Mouse (Mus musculus): ENCODE results near the gene Tor1a. TPM values are rescaled to one million over a fixed set of nuclear protein-coding genes. Genes with fewer than 3 reads are reported as not detected.

The Tor1a gene
- polyA plus RNA-seq (2012; rRNA removed): 36.9 and 46.8 TPM in 2 replicates

- DNase-seq (ENCODE audit: low spot score): peak; percentile 81
These were observed at the start of gene Tor1a for GRCm38 (mm10) chr2:30967352-30968327. TSS of gene Tor1a (minus strand) at chr2:30967933.

- no peak for DNase-seq (ENCODE audit: low spot score)
These were observed 45.8 kb upstream of the Tor1a start for GRCm38 (mm10) chr2:31013371-31014120.

DNA sequence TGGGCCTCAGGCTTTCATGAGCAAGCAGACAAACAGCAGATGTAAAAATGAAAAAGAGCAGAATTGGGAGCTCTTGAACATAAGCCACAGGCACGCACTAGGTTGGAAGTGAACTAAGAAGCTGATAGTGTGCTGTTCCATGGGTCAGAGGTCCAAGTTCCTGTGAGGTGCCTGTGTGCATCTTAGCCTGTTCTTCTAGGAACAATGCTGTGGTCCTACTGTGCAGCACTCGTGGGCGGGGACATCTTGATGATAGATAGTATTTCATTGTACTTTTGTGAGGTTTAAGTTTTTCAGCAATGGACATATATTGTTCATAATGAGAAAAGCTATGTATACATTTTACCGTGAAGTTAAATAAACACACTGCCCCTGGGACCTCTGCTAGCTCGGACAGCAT lies 39.5 kb upstream of the Tor1a start:
- no peak for DNase-seq (ENCODE audit: low spot score)

GRCm38 (mm10) chr2:31006434-31006833 lies 38.7 kb upstream of the Tor1a start:
- DNase-seq (ENCODE audit: low spot score): no peak

GRCm38 (mm10) chr2:31005453-31005852 lies 37.7 kb upstream of the Tor1a start:
- no peak for DNase-seq (ENCODE audit: low spot score)

DNA sequence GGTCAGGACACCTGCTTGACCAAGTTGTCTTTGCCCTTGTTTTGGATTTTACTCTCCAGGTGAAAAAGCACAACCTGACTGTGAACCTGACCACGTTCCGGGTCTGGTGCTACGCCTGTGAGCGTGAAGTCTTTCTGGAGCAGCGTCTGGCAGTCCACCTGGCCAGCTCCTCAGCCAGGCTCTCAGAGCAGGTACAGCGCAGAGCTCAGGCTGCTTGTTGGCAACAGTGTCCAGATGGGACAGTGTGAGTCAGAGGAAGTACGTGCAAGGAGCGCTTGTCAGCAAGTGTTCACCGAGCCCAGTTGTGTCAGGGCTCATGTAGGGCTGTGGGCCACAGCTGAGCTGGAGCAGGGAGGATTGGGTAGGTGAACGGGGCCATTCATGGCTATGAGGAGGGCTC lies 35.1 kb upstream of the Tor1a start:
- no peak for DNase-seq (ENCODE audit: low spot score)

GRCm38 (mm10) chr2:30998443-30999260 lies 30.9 kb upstream of the Tor1a start:
- no peak for DNase-seq (ENCODE audit: low spot score)

DNA sequence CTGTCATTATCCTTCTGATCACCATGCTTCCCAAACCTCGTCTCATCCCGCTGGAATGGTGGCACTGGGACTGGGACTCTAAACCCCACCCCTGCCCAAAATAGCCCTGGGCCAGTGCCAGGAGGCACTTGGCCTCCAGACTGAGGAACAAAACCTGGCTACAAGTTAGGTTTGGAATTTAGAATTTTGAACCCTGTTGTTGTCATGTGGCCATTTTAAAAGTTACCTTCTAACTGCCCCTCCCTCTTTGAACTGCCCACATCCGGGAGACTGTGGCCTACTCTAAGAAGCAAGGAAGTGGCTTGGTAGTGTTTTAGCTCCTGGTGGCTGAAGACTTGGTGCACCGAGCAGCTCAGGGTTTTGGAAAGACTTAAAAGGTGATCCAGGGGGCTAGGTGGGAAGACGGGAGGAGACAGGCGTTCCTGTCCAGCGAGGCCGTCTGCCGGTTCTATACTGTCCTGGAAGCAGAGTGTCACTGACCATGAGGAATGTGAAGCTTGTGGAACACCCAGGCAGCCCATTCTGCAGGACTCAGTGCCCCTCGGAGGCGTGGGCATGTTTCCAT lies 27.8 kb upstream of the Tor1a start:
- DNase-seq (ENCODE audit: low spot score): no peak

DNA sequence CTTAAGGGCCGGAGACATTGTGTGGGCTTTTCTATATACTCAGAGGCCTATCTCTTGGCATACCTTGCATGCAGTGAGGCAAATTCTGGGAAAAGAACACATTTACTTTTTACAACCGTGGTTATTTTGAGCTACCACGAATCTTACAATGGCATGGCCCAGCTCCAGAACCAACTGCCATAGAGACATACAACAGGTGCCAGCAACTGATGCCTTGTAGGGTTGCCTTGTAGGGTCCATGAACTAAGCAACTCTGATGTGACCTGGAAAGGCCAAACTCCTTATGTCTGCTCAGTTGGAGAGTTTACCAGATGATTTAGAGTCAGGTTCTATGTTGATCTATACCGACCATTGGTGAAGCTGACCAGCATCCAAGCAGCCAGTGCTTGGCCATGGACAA lies 27.1 kb upstream of the Tor1a start:
- no peak for DNase-seq (ENCODE audit: low spot score)

DNA sequence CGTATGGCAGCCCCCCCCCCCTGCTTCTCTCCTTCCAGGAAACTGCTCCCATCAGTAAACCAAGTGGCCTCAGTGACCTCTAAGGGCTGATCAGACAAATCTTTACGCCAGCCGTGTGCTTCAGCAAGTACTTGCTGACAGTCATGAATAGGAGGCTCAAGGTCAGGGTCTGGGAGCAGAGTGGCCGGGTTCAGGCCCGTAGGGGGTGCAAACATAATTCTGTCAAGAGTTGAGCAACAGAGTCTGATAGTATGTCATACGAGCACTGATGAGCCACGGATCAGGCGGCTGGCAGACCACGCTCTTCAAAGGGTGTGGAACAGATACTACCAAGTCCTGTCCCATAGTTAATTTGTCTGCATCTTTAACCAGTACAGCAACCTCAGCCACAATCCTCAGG lies 22.5 kb upstream of the Tor1a start:
- DNase-seq (ENCODE audit: low spot score): no peak

- peak; percentile 56 for DNase-seq (ENCODE audit: low spot score)
These were observed 17.6 kb upstream of the Tor1a start for GRCm38 (mm10) chr2:30985111-30986020.

DNA sequence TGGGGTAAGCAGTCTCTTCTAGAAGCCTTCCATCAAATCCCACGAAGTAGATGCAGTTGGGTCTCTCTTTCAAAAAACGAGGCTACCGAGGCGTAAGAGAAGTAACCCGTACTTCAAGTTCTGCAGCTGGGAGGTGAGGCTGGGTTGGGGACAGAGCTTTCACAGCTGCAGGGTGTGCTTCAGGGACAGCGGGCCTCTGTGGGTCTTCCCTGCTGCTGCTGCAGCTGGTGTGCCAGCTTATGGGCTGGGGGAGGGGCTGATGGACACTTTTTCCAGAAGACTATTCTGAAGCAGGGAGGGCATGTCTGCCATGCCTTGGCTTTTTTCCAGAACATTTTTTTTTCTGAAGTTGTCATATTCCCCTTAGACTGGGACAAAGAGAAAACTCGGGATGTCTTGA lies 15.3 kb upstream of the Tor1a start:
- no peak for DNase-seq (ENCODE audit: low spot score)

- DNase-seq (ENCODE audit: low spot score): peak; percentile 94
These were observed 14.2 kb upstream of the Tor1a start, which contains the start of the genes BC005624 and Usp20 for GRCm38 (mm10) chr2:30981790-30982513. TSS of gene BC005624 (minus strand) at chr2:30982201. TSS of gene Usp20 (plus strand) at chr2:30982279.

DNA sequence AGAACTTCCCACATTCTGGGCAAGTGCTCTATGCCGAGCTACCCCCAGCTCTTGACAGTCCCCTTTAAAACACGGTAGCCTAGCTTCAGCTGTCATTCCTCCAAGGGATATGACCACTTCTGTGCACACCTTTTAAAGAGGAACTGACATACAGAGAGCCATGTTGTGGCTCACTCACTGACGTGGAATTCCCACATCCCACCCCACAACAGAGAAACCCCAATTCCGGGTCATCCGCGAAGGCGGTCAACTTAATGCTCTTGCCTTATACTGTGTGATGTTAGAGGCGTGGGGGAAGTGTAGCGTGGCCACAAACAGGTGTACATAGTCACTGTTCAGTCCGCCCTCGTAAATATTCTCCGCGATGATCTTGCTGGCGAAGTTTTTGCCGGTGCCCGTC lies 907 bp downstream of the Tor1a start:
- no peak for DNase-seq (ENCODE audit: low spot score)

GRCm38 (mm10) chr2:30965627-30966026 lies 2.1 kb downstream of the Tor1a start:
- DNase-seq (ENCODE audit: low spot score): no peak

DNA sequence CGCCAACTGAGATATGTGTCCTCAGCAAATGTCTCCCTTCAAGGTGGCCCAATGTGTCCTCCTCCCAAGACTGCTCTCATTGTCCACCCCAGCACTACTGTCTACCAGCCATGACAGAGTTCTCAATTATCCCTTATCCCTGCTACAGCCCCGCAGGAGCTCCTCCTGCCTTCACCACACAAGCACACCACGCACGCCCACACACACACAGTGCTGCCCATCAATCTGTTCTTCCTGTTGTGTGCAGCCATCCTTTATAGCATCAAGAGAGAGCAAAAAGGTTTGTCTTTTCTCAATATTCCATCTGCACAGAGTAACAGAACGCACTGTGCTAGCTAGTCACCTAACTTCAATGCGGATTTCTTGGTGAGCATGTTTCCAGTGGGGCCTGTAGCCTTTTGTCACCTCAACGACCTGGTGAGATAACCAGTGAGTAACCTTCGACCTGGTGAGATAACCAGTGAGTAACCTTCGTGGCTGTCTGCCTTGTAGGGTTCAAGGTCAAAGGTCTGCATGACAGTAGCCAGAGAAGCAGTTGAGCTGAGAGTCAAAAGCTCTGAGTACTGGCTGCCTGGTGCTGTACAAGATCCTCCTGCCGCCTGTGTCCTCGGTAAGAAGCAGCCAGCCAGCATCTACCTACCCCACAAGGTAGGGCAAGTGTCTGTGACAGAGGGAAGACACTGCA lies 5.0 kb downstream of the Tor1a start:
- DNase-seq (ENCODE audit: low spot score): no peak

DNA sequence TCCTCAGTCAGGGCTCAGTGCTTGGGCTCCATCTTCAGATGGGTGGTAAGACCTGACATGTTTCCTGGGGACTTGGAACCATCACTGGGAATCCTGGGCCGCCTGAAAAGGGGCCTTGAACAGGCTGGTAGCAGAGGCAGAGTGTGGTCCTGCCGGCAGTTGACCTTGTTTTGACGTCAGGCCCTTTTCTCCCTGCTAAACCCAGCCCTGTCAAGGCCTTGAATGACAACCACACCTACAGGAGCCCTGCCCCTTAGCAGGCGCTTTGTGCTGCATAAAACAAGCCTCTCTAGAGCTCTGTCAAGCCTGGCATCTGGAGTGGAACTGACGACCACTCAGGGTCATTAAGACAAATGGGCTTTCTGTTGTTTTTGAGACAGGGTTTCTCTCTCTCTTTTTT lies 7.9 kb downstream of the Tor1a start:
- DNase-seq (ENCODE audit: low spot score): no peak

DNA sequence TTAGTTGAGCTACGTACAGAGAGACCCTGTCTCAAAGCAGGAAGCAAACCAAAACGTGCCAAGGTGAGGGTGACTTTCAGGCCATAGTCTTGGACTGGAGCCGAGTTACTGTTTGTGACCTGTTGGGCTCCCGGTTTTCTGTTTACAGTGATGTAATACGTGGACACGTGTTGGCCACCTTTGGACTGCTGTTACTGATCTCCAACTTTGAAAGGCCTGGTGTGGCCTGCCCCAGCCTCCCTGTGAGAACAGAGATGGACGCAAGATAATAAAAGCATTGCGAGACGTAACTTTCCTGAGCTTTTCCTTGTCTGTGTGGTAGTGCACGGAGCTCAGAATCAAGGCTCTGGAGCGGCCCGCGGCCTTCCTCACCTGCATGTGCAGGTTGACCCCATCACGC lies 9.0 kb downstream of the Tor1a start:
- DNase-seq (ENCODE audit: low spot score): no peak

DNA sequence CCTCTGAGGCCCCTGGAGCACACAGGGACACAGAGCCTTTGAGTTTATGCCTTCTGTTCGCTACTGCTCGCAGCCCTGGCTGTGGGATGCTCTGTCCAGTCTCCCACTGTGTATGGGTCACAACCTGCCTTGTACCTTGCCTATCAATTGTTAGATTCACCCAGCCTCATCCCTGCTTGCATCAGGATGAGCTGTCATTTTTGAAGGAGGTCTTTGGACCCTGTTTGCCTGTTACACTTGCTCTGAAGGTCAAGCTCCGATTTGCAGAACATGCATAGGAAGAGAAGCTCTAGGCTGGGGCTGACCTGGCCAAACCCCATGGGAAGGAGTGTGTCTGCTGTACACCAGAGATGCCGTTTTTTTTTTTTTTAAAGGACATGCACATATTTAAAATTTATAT lies 10.2 kb downstream of the Tor1a start:
- no peak for DNase-seq (ENCODE audit: low spot score)

All from urinary bladder, adult 2 months (tissue).